Mouse (Mus musculus): Measurements from ENCODE around the gene Tmem88. TPM values are rescaled to one million over a fixed set of nuclear protein-coding genes. Genes with fewer than 3 reads are reported as not detected.
A peak's percentile ranks its signal among the peaks of the same experiment; 100 is the strongest.

The Tmem88 gene
- polyA plus RNA-seq, 1 experiment from 2014 or later: 9.5 TPM

- no peaks in the 10 kb centered on the region for H3K9me3 ChIP-seq (replicated peaks)
- peaks cover 15% of the 10 kb centered on the region for H3K4me1 ChIP-seq (replicated peaks)
- no peak overlapping the region for H3K4me2 ChIP-seq
- H3K27ac ChIP-seq: no peak overlapping the region
- no peaks in the 10 kb centered on the region for H3K27me3 ChIP-seq
- no peak overlapping the region for H3K9ac ChIP-seq
- ATAC-seq (ENCODE audit: low read depth) (no peak), DNase-seq (no peak)
- H3K4me3 ChIP-seq (replicated peaks): no peak overlapping the region
- WGBS (ENCODE audit: insufficient replicate concordance): 41% methylated on average over 10 of the region's 10 CpGs
- no peaks in the 10 kb centered on the region; the same call in 1 of the 2 replicates for H3K36me3 ChIP-seq
These were observed 7.5 kb downstream of the Tmem88 start for GRCm38 (mm10) chr11:69390400-69391034.

- Histone ChIP-seq H3K4me2 (no peak overlapping the region), H3K4me3 (replicated peaks) (no peak overlapping the region), H3K9me3 (replicated peaks) (no peaks in the 10 kb centered on the region), H3K9ac (0 out of 2 replicates have a peak overlapping the region, but pooled peaks have one; percentile 33), H3K36me3 (no peaks in the 10 kb centered on the region; the same call in 1 of the 2 replicates), H3K4me1 (replicated peaks) (peaks cover 15% of the 10 kb centered on the region), H3K27me3 (no peaks in the 10 kb centered on the region), H3K27ac (no peak overlapping the region)
- no peak for ATAC-seq (ENCODE audit: low read depth)
- 70% methylated on average over 14 of the region's 14 CpGs for WGBS (ENCODE audit: insufficient replicate concordance)
- DNase-seq: no peak
These were observed 8.3 kb downstream of the Tmem88 start for GRCm38 (mm10) chr11:69389531-69390399.

- H3K9me3 ChIP-seq (replicated peaks): no peaks in the 10 kb centered on the region
- 82% methylated on average over 4 of the region's 4 CpGs for WGBS (ENCODE audit: insufficient replicate concordance)
- ATAC-seq (ENCODE audit: low read depth) (no peak), DNase-seq (no peak)
- no peak overlapping the region for H3K9ac ChIP-seq
- H3K4me2 ChIP-seq: no peak overlapping the region
- no peak overlapping the region for H3K4me3 ChIP-seq (replicated peaks)
- H3K36me3 ChIP-seq: no peaks in the 10 kb centered on the region; the same call in 1 of the 2 replicates
- H3K4me1 ChIP-seq (replicated peaks): peaks cover 9% of the 10 kb centered on the region
- no peak overlapping the region for H3K27ac ChIP-seq
- H3K27me3 ChIP-seq: no peaks in the 10 kb centered on the region
These were observed 9.4 kb downstream of the Tmem88 start for GRCm38 (mm10) chr11:69388680-69389079.

GRCm38 (mm10) chr11:69386758-69387157 is 11.3 kb downstream of the Tmem88 start:
- DNase-seq (no peak), ATAC-seq (ENCODE audit: low read depth) (no peak)
- Histone ChIP-seq H3K27me3 (no peaks in the 10 kb centered on the region), H3K9me3 (replicated peaks) (no peaks in the 10 kb centered on the region), H3K27ac (no peak overlapping the region), H3K36me3 (no peaks in the 10 kb centered on the region), H3K9ac (no peak overlapping the region), H3K4me1 (replicated peaks) (peaks cover 9% of the 10 kb centered on the region), H3K4me3 (replicated peaks) (no peak overlapping the region), H3K4me2 (no peak overlapping the region)
- 67% methylated on average over 7 of the region's 7 CpGs for WGBS (ENCODE audit: insufficient replicate concordance)

GRCm38 (mm10) chr11:69384979-69385378 is 13.1 kb downstream of the Tmem88 start:
- Histone ChIP-seq H3K9me3 (replicated peaks) (no peaks in the 10 kb centered on the region), H3K4me2 (no peak overlapping the region), H3K4me3 (replicated peaks) (no peak overlapping the region), H3K4me1 (replicated peaks) (peaks cover 8% of the 10 kb centered on the region), H3K36me3 (no peaks in the 10 kb centered on the region), H3K9ac (no peak overlapping the region; the same call in 1 of the 2 replicates), H3K27ac (no peak overlapping the region), H3K27me3 (no peaks in the 10 kb centered on the region)
- 58% methylated on average over 6 of the region's 6 CpGs for WGBS (ENCODE audit: insufficient replicate concordance)
- ATAC-seq (ENCODE audit: low read depth) (no peak), DNase-seq (no peak)

GRCm38 (mm10) chr11:69382478-69383105 is 15.4 kb downstream of the Tmem88 start:
- no peak for DNase-seq
- no peak for ATAC-seq (ENCODE audit: low read depth)
- H3K4me1 ChIP-seq (replicated peaks): peaks cover 12% of the 10 kb centered on the region
- H3K9me3 ChIP-seq (replicated peaks): no peaks in the 10 kb centered on the region
- no peaks in the 10 kb centered on the region for H3K36me3 ChIP-seq
- 73% methylated on average over 10 of the region's 10 CpGs for WGBS (ENCODE audit: insufficient replicate concordance)
- H3K4me3 ChIP-seq (replicated peaks): no peak overlapping the region
- no peak overlapping the region for H3K4me2 ChIP-seq
- no peaks in the 10 kb centered on the region for H3K27me3 ChIP-seq
- no peak overlapping the region for H3K27ac ChIP-seq
- H3K9ac ChIP-seq: no peak overlapping the region

- Histone ChIP-seq H3K4me2 (no peak overlapping the region), H3K27me3 (no peaks in the 10 kb centered on the region), H3K9ac (no peak overlapping the region), H3K4me1 (replicated peaks) (peaks cover 23% of the 10 kb centered on the region), H3K27ac (no peak overlapping the region), H3K4me3 (replicated peaks) (no peak overlapping the region), H3K9me3 (replicated peaks) (no peaks in the 10 kb centered on the region), H3K36me3 (no peaks in the 10 kb centered on the region)
- no peak for DNase-seq
- 74% methylated on average over 6 of the region's 6 CpGs for WGBS (ENCODE audit: insufficient replicate concordance)
- ATAC-seq (ENCODE audit: low read depth): no peak
These were observed 16.7 kb downstream of the Tmem88 start for GRCm38 (mm10) chr11:69381356-69381755.

GRCm38 (mm10) chr11:69379600-69379999 is 18.4 kb downstream of the Tmem88 start:
- H3K36me3 ChIP-seq: no peaks in the 10 kb centered on the region
- H3K4me1 ChIP-seq (replicated peaks): peaks cover 29% of the 10 kb centered on the region
- H3K4me2 ChIP-seq: no peak overlapping the region
- no peak for DNase-seq
- ATAC-seq (ENCODE audit: low read depth): peak; percentile 55; the same call in 1 of the 2 replicates
- H3K4me3 ChIP-seq (replicated peaks): no peak overlapping the region
- H3K27ac ChIP-seq: peak overlapping the region; percentile 36; the same call in 1 of the 2 replicates
- H3K27me3 ChIP-seq: no peaks in the 10 kb centered on the region
- WGBS (ENCODE audit: insufficient replicate concordance): 37% methylated on average over 3 of the region's 3 CpGs
- no peaks in the 10 kb centered on the region for H3K9me3 ChIP-seq (replicated peaks)
- H3K9ac ChIP-seq: no peak overlapping the region

GRCm38 (mm10) chr11:69377766-69378165 is 20.3 kb downstream of the Tmem88 start:
- H3K27me3 ChIP-seq: no peaks in the 10 kb centered on the region
- DNase-seq (no peak), ATAC-seq (ENCODE audit: low read depth) (no peak)
- no peak overlapping the region for H3K9ac ChIP-seq
- no peak overlapping the region for H3K4me3 ChIP-seq (replicated peaks)
- no peak overlapping the region; the same call in 1 of the 2 replicates for H3K4me2 ChIP-seq
- WGBS (ENCODE audit: insufficient replicate concordance): 63% methylated on average over 3 of the region's 3 CpGs
- H3K27ac ChIP-seq: peak overlapping the region; percentile 31
- H3K36me3 ChIP-seq: no peaks in the 10 kb centered on the region
- H3K4me1 ChIP-seq (replicated peaks): peaks cover 47% of the 10 kb centered on the region
- no peaks in the 10 kb centered on the region for H3K9me3 ChIP-seq (replicated peaks)

GRCm38 (mm10) chr11:69375646-69376045 is 22.4 kb downstream of the Tmem88 start:
- H3K4me3 ChIP-seq (replicated peaks): no peak overlapping the region
- no peak overlapping the region for H3K9ac ChIP-seq
- no peaks in the 10 kb centered on the region for H3K36me3 ChIP-seq
- no peak overlapping the region for H3K4me2 ChIP-seq
- ATAC-seq (ENCODE audit: low read depth): no peak
- no peaks in the 10 kb centered on the region for H3K9me3 ChIP-seq (replicated peaks)
- no peak for DNase-seq
- no peak overlapping the region for H3K27ac ChIP-seq
- peaks cover 11% of the 10 kb centered on the region; the same call in 1 of the 2 replicates for H3K27me3 ChIP-seq
- peaks cover 68% of the 10 kb centered on the region for H3K4me1 ChIP-seq (replicated peaks)
- 74% methylated on average over 4 of the region's 4 CpGs for WGBS (ENCODE audit: insufficient replicate concordance)

Measured in liver, embryonic 13.5 days (tissue).